In genomic region chr11:107045546-107045945, GRCm38 (mm10) we compare ENCODE assay signal across 24 mouse cellular contexts. TPM values are rescaled to one million over a fixed set of nuclear protein-coding genes. Genes with fewer than 3 reads are reported as not detected.
"Had no signal": no experiment of that assay in that cellular context is flagged by ENCODE, and none has a peak within 500 bp of the region (broad histone marks: within the 10 kb centered on the region; RNA-seq: fewer than 3 reads in every experiment).

No protein-coding gene starts in this region.

- ATAC-seq: forebrain, embryonic 16.5 days; hindbrain, embryonic 16.5 days; inflammation-experienced regulatory T-cells, adult 6 months; intestine, postnatal 0 days had no signal

- DNase-seq: gastrocnemius, postnatal 14 days; heart, adult 18-20 months; heart, postnatal 10 days; heart, postnatal 4 days; kidney, adult 18-20 months; kidney, adult 8-10 months; kidney, postnatal 10 days; kidney, postnatal 25 days; kidney, postnatal 4 days had no signal

- H3K27me3 ChIP-seq: heart, embryonic 12.5 days; hindbrain, embryonic 12.5 days; intestine, embryonic 15.5 days; limb, embryonic 12.5 days had no signal

- H3K4me1 ChIP-seq: heart, embryonic 10.5 days; hindbrain, embryonic 10.5 days; hindbrain, embryonic 12.5 days; intestine, embryonic 15.5 days; limb, embryonic 10.5 days; limb, embryonic 12.5 days had no signal

- H3K4me2 ChIP-seq: heart, embryonic 12.5 days; hindbrain, embryonic 12.5 days; hindbrain, embryonic 14.5 days; intestine, embryonic 15.5 days; limb, embryonic 12.5 days had no signal

- H3K27ac ChIP-seq: heart, embryonic 10.5 days; hindbrain, embryonic 10.5 days; hindbrain, embryonic 12.5 days; hindbrain, embryonic 14.5 days; intestine, embryonic 15.5 days; left cerebral cortex, adult 2 months; limb, embryonic 10.5 days; limb, embryonic 12.5 days; liver, embryonic 14.5 days had no signal

- H3K4me3 ChIP-seq: heart, embryonic 10.5 days; heart, embryonic 12.5 days; hindbrain, embryonic 10.5 days; hindbrain, embryonic 12.5 days; intestine, embryonic 15.5 days; left cerebral cortex, adult 2 months; limb, embryonic 10.5 days; limb, embryonic 12.5 days had no signal

- H3K9me3 ChIP-seq: heart, embryonic 10.5 days; heart, embryonic 12.5 days; hindbrain, embryonic 10.5 days; hindbrain, embryonic 12.5 days; intestine, embryonic 15.5 days; limb, embryonic 10.5 days; limb, embryonic 12.5 days had no signal

- H3K9ac ChIP-seq: hindbrain, embryonic 12.5 days; hindbrain, embryonic 14.5 days; intestine, embryonic 15.5 days; limb, embryonic 12.5 days; liver, embryonic 14.5 days had no signal

RNA-seq across cellular contexts. Expression of gene 1810010H24Rik, which starts 20.1 kb away (rescaled TPM):
- total RNA-seq: granulocyte monocyte progenitor cell, adult 5-6 weeks had no signal
